Mouse (Mus musculus): ENCODE data around the gene Frem3. TPM values are rescaled to one million over a fixed set of nuclear protein-coding genes. Genes with fewer than 3 reads are reported as not detected.

Gene Frem3
- polyA plus RNA-seq (2014; fragmentation: Nextera tagmentation; extraction: Ambion mirVana) = not detected in 2 replicates

- H3K4me1 ChIP-seq (replicated peaks; ENCODE audit: control insufficient read depth, insufficient read depth, low read length) = peaks cover 5% of the 10 kb centered on the region; the same call in 1 of the 2 replicates
- H3K4me3 ChIP-seq (ENCODE audit: low read depth, low read length) = peak within 1 kb of the TSS; percentile 11; the same call in 1 of the 2 replicates
- H3K36me3 ChIP-seq (ENCODE audit: control insufficient read depth, insufficient read depth, low read length) = no peaks in the 10 kb centered on the region
- WGBS = 1% methylated on average over 32 of the region's 32 CpGs
- DNase-seq (ENCODE audit: low spot score) = peak; percentile 52
- peaks cover 18% of the 10 kb centered on the region for H3K27me3 ChIP-seq (ENCODE audit: control insufficient read depth, insufficient read depth, low read length)
- H3K27ac ChIP-seq (ENCODE audit: low read depth, low read length) = no peak within 1 kb of the TSS
- H3K9ac ChIP-seq (ENCODE audit: low read length) = no peak within 1 kb of the TSS
- no peaks in the 10 kb centered on the region for H3K9me3 ChIP-seq (ENCODE audit: control insufficient read depth, low read length)
- H3K4me2 ChIP-seq (ENCODE audit: low read depth, low read length, severe bottlenecking) = peak within 1 kb of the TSS; percentile 42
- no peak for ATAC-seq (replicated peaks; ENCODE audit: low FRiP score)
These were observed at the start of gene Frem3 for GRCm38 (mm10) chr8:80610549-80611440. Frem3 (plus strand) TSS chr8:80611080.

DNA sequence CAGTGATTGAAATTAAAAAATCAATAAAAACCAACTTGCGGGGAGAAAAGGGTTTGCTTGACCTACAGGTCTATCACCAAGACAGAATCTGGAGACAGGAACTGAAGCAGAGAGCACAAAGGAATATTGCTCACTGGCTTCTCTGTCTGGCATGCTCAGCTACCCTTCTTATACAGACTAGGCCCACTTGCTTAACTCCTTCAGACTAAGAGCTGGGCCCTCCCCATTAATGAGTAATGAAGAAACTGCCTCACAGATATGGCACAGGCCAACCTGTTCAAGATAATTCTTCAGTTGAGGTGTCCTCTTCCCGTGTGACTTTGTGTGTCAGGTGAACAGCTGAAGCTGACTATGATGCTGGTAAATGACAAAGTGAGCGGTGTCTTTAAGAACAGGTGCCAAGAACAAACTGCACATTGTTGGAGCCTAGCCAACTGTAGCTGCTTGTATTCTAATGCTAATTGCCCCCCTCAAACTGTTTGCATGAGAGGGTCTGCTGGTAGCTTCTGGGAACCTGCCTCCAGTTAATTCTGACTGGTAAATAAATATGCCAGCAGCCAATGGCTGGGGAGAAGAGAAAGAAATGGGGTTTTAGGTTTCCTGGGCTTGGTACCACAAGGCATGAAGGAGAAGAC lies 46.6 kb upstream of the Frem3 start:
- Histone ChIP-seq H3K9ac (ENCODE audit: low read length) (no peak overlapping the region), H3K4me1 (replicated peaks; ENCODE audit: control insufficient read depth, insufficient read depth, low read length) (no peaks in the 10 kb centered on the region), H3K27me3 (ENCODE audit: control insufficient read depth, insufficient read depth, low read length) (no peaks in the 10 kb centered on the region), H3K36me3 (ENCODE audit: control insufficient read depth, insufficient read depth, low read length) (no peaks in the 10 kb centered on the region), H3K4me2 (ENCODE audit: low read depth, low read length, severe bottlenecking) (no peak overlapping the region), H3K9me3 (ENCODE audit: control insufficient read depth, low read length) (no peaks in the 10 kb centered on the region), H3K4me3 (ENCODE audit: low read depth, low read length) (no peak overlapping the region), H3K27ac (ENCODE audit: low read depth, low read length) (no peak overlapping the region)
- 71% methylated on average over 3 of the region's 3 CpGs for WGBS
- no peak for DNase-seq (ENCODE audit: low spot score)
- peak; percentile 63 for ATAC-seq (replicated peaks; ENCODE audit: low FRiP score)

DNA sequence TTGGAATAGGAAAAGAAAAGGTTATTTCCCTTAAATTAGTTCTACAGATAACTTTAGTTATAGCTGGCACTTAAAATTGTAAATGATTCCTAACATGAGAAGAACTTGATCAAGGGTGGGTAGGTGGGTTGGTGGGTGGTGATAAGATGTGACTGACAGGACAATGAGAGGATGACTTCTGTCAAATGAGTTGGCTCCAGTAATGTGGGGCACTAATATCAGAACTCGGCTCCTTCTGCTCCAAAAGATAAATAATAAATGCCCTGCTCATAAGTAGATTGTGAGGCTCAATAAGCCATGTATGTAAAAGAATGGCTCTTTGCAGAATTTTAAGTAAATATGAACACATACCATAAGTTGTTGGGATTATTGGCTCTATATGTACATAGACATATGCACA lies 43.4 kb upstream of the Frem3 start:
- H3K4me3 ChIP-seq (ENCODE audit: low read depth, low read length) = no peak overlapping the region
- H3K27ac ChIP-seq (ENCODE audit: low read depth, low read length) = no peak overlapping the region
- no peaks in the 10 kb centered on the region for H3K36me3 ChIP-seq (ENCODE audit: control insufficient read depth, insufficient read depth, low read length)
- 93% methylated on average over 1 of the region's 1 CpGs for WGBS
- no peaks in the 10 kb centered on the region for H3K27me3 ChIP-seq (ENCODE audit: control insufficient read depth, insufficient read depth, low read length)
- H3K9ac ChIP-seq (ENCODE audit: low read length) = no peak overlapping the region
- ATAC-seq (replicated peaks; ENCODE audit: low FRiP score) (no peak), DNase-seq (ENCODE audit: low spot score) (no peak)
- no peaks in the 10 kb centered on the region for H3K9me3 ChIP-seq (ENCODE audit: control insufficient read depth, low read length)
- no peaks in the 10 kb centered on the region for H3K4me1 ChIP-seq (replicated peaks; ENCODE audit: control insufficient read depth, insufficient read depth, low read length)
- H3K4me2 ChIP-seq (ENCODE audit: low read depth, low read length, severe bottlenecking) = no peak overlapping the region

- Histone ChIP-seq H3K27ac (ENCODE audit: low read depth, low read length) (no peak overlapping the region), H3K36me3 (ENCODE audit: control insufficient read depth, insufficient read depth, low read length) (no peaks in the 10 kb centered on the region), H3K4me3 (ENCODE audit: low read depth, low read length) (no peak overlapping the region), H3K4me2 (ENCODE audit: low read depth, low read length, severe bottlenecking) (no peak overlapping the region), H3K9ac (ENCODE audit: low read length) (no peak overlapping the region), H3K27me3 (ENCODE audit: control insufficient read depth, insufficient read depth, low read length) (no peaks in the 10 kb centered on the region), H3K9me3 (ENCODE audit: control insufficient read depth, low read length) (no peaks in the 10 kb centered on the region), H3K4me1 (replicated peaks; ENCODE audit: control insufficient read depth, insufficient read depth, low read length) (no peaks in the 10 kb centered on the region)
- DNase-seq (ENCODE audit: low spot score) = no peak
- 68% methylated on average over 6 of the region's 6 CpGs for WGBS
- no peak for ATAC-seq (replicated peaks; ENCODE audit: low FRiP score)
These were observed 42.5 kb upstream of the Frem3 start for GRCm38 (mm10) chr8:80568243-80568995.

DNA sequence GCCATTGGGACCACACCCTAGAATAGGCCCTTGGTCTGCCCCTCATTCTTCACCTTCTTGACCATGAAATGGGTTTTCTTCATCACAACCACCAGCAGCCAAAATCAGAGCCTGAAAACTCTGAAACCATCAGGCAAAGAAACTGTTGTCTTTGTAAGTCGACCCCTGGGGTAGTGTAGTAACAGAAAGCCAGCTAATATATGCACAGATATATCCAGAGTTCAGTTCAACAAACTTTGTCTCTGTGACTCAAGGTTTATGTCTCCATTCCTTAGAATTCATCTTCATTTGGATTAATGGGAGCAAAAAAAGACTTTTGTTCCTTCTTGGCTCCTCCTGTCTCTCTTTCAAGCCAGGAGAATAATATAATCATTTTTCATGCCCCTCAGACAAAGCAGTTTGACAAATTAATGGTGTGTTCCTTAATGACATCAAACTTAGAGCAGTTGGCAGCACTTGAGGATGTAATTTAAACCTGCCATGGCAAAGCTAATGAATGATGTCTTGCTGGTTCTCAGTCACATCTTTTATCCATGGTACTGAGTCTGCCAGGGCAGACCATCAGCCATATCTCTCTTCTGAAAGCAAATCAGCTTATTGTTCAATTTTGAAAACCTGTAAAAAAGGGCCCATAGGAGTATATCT lies 38.3 kb upstream of the Frem3 start:
- Histone ChIP-seq H3K27me3 (ENCODE audit: control insufficient read depth, insufficient read depth, low read length) (no peaks in the 10 kb centered on the region), H3K4me1 (replicated peaks; ENCODE audit: control insufficient read depth, insufficient read depth, low read length) (no peaks in the 10 kb centered on the region), H3K4me2 (ENCODE audit: low read depth, low read length, severe bottlenecking) (no peak overlapping the region), H3K27ac (ENCODE audit: low read depth, low read length) (no peak overlapping the region), H3K9ac (ENCODE audit: low read length) (no peak overlapping the region), H3K9me3 (ENCODE audit: control insufficient read depth, low read length) (no peaks in the 10 kb centered on the region), H3K36me3 (ENCODE audit: control insufficient read depth, insufficient read depth, low read length) (no peaks in the 10 kb centered on the region), H3K4me3 (ENCODE audit: low read depth, low read length) (no peak overlapping the region)
- WGBS = 77% methylated on average over 1 of the region's 1 CpGs
- ATAC-seq (replicated peaks; ENCODE audit: low FRiP score) (no peak), DNase-seq (ENCODE audit: low spot score) (no peak)

- Histone ChIP-seq H3K27ac (ENCODE audit: low read depth, low read length) (no peak overlapping the region), H3K36me3 (ENCODE audit: control insufficient read depth, insufficient read depth, low read length) (no peaks in the 10 kb centered on the region), H3K4me2 (ENCODE audit: low read depth, low read length, severe bottlenecking) (no peak overlapping the region), H3K4me1 (replicated peaks; ENCODE audit: control insufficient read depth, insufficient read depth, low read length) (no peaks in the 10 kb centered on the region), H3K4me3 (ENCODE audit: low read depth, low read length) (no peak overlapping the region), H3K9me3 (ENCODE audit: control insufficient read depth, low read length) (no peaks in the 10 kb centered on the region), H3K27me3 (ENCODE audit: control insufficient read depth, insufficient read depth, low read length) (no peaks in the 10 kb centered on the region), H3K9ac (ENCODE audit: low read length) (no peak overlapping the region)
- no peak for DNase-seq (ENCODE audit: low spot score)
- WGBS = 82% methylated on average over 2 of the region's 2 CpGs
- ATAC-seq (replicated peaks; ENCODE audit: low FRiP score) = no peak
These were observed 33.8 kb upstream of the Frem3 start for GRCm38 (mm10) chr8:80577126-80577525.

DNA sequence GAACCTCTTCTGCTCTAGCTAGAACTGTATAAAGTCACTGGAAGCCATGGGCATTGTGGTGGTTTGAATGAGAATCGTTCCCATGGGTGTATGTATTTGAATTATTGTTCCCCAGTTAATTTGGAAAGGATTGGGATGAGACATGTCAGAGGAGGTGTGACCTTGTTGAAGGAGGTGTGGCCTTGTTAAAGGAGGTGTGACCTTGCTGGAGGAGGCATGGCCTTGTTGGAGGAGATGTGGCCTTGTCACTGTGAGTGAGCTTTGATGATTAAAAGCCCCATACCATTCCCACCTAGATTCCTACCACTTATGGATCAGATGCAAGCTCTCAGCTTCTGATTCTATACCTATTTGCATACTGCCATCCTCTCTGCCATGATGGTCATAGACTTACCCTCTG lies 31.8 kb upstream of the Frem3 start:
- H3K9ac ChIP-seq (ENCODE audit: low read length) = no peak overlapping the region
- no peak overlapping the region for H3K27ac ChIP-seq (ENCODE audit: low read depth, low read length)
- DNase-seq (ENCODE audit: low spot score) (no peak), ATAC-seq (replicated peaks; ENCODE audit: low FRiP score) (no peak)
- no peak overlapping the region for H3K4me2 ChIP-seq (ENCODE audit: low read depth, low read length, severe bottlenecking)
- 77% methylated on average over 1 of the region's 1 CpGs for WGBS
- no peaks in the 10 kb centered on the region for H3K36me3 ChIP-seq (ENCODE audit: control insufficient read depth, insufficient read depth, low read length)
- H3K4me1 ChIP-seq (replicated peaks; ENCODE audit: control insufficient read depth, insufficient read depth, low read length) = no peaks in the 10 kb centered on the region
- H3K27me3 ChIP-seq (ENCODE audit: control insufficient read depth, insufficient read depth, low read length) = no peaks in the 10 kb centered on the region
- no peak overlapping the region for H3K4me3 ChIP-seq (ENCODE audit: low read depth, low read length)
- H3K9me3 ChIP-seq (ENCODE audit: control insufficient read depth, low read length) = no peaks in the 10 kb centered on the region

GRCm38 (mm10) chr8:80592626-80593025 lies 18.3 kb upstream of the Frem3 start:
- H3K4me1 ChIP-seq (replicated peaks; ENCODE audit: control insufficient read depth, insufficient read depth, low read length) = no peaks in the 10 kb centered on the region
- no peak overlapping the region for H3K4me3 ChIP-seq (ENCODE audit: low read depth, low read length)
- no peaks in the 10 kb centered on the region for H3K36me3 ChIP-seq (ENCODE audit: control insufficient read depth, insufficient read depth, low read length)
- no peak for DNase-seq (ENCODE audit: low spot score)
- H3K4me2 ChIP-seq (ENCODE audit: low read depth, low read length, severe bottlenecking) = no peak overlapping the region
- H3K9me3 ChIP-seq (ENCODE audit: control insufficient read depth, low read length) = no peaks in the 10 kb centered on the region
- no peak overlapping the region for H3K27ac ChIP-seq (ENCODE audit: low read depth, low read length)
- 86% methylated on average over 5 of the region's 5 CpGs for WGBS
- no peak overlapping the region for H3K9ac ChIP-seq (ENCODE audit: low read length)
- no peaks in the 10 kb centered on the region for H3K27me3 ChIP-seq (ENCODE audit: control insufficient read depth, insufficient read depth, low read length)
- no peak for ATAC-seq (replicated peaks; ENCODE audit: low FRiP score)
